Comparison of ENCODE assay signal across 9 mouse cellular contexts in the genomic region with DNA sequence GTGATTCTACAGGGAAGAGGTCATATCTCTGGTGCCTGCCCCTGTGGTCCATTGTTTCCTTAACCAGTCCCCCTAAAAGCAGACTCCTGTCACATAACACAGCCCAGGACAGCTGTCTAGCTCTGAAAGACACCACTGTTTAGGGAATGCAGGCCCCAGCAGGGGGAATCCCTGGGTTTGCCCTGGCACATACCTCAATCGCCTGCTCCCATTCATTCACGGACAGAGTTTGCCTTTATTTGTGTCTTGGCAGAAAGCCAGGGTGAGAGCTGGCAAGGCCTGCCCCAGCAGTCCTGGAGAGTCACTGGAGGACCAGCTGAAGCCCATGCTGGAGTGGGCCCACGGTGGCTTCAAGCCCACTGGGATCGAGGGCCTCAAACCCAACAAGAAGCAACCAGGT. TPM values are rescaled to one million over a fixed set of nuclear protein-coding genes. Genes with fewer than 3 reads are reported as not detected.
DNase-seq lines count a peak whose midpoint lies in the region; ATAC-seq lines count a peak whose summit lies in the region.
"Had no signal": no experiment of that assay in that cellular context is flagged by ENCODE, and none has a peak within 500 bp of the region (broad histone marks: within the 10 kb centered on the region; RNA-seq: fewer than 3 reads in every experiment).

No protein-coding gene starts in this region.

- no peak for ATAC-seq in cerebellum, adult (ENCODE audit: insufficient number of reproducible peaks, low FRiP score, low TSS enrichment)
- ATAC-seq in liver, embryonic 13.5 days (ENCODE audit: low read depth), result no peak
- ATAC-seq in neural tube, embryonic 14.5 days (ENCODE audit: low read depth), result peak; percentile 92

- 65% methylated on average over 4 of the region's 4 CpGs for WGBS in liver, embryonic 13.5 days (ENCODE audit: insufficient replicate concordance)
- WGBS in neural tube, embryonic 14.5 days, result 25% methylated on average over 4 of the region's 4 CpGs

- H3K4me1 ChIP-seq in liver, embryonic 13.5 days (replicated peaks), result peaks cover 39% of the 10 kb centered on the region
- H3K4me1 ChIP-seq in neural tube, embryonic 14.5 days (ENCODE audit: control insufficient read depth, insufficient read depth, low read length), result peaks cover 6% of the 10 kb centered on the region

- no peaks in the 10 kb centered on the region for H3K27me3 ChIP-seq in liver, embryonic 13.5 days
- H3K27me3 ChIP-seq in neural tube, embryonic 14.5 days (ENCODE audit: control insufficient read depth, insufficient read depth, low read length), result no peaks in the 10 kb centered on the region

- peak overlapping the region; percentile 40; the same call in 1 of the 2 replicates for H3K27ac ChIP-seq in liver, embryonic 13.5 days
- peak overlapping the region; percentile 81 for H3K27ac ChIP-seq in neural tube, embryonic 14.5 days (ENCODE audit: low read depth, low read length)

- H3K36me3 ChIP-seq in liver, embryonic 13.5 days, result no peaks in the 10 kb centered on the region
- H3K36me3 ChIP-seq in neural tube, embryonic 14.5 days (ENCODE audit: control insufficient read depth, insufficient read depth, low read length), result no peaks in the 10 kb centered on the region

- H3K9ac ChIP-seq in liver, embryonic 13.5 days, result no peak overlapping the region
- H3K9ac ChIP-seq in neural tube, embryonic 14.5 days (replicated peaks; ENCODE audit: low read depth, low read length), result no peak overlapping the region

- H3K4me2 ChIP-seq in liver, embryonic 13.5 days, result no peak overlapping the region
- no peak overlapping the region for H3K4me2 ChIP-seq in neural tube, embryonic 14.5 days (ENCODE audit: low read depth, low read length)

- no peaks in the 10 kb centered on the region for H3K9me3 ChIP-seq in liver, embryonic 13.5 days (replicated peaks)
- H3K9me3 ChIP-seq in neural tube, embryonic 14.5 days (ENCODE audit: control insufficient read depth, low read length), result no peaks in the 10 kb centered on the region

- peak; percentile 27 for DNase-seq in cerebellum, adult 11 months
- DNase-seq in cerebellum, postnatal 4 days (ENCODE audit: low spot score in 2 of 2), result peak; percentile 52 to 67
- DNase-seq in heart, adult 8-10 months (ENCODE audit: low spot score), result peak; percentile 4
- peak; percentile 38 for DNase-seq in kidney, postnatal 14 days
- DNase-seq in liver, embryonic 13.5 days, result no peak
- no peak for DNase-seq in c-Kit-positive CD71-positive TER-119-positive erythroid progenitor cells, embryonic 14.5 days (ENCODE audit: low spot score)

- no peak overlapping the region for H3K4me3 ChIP-seq in liver, embryonic 13.5 days (replicated peaks)
- H3K4me3 ChIP-seq in neural tube, embryonic 14.5 days (ENCODE audit: low read depth, low read length), result no peak overlapping the region

RNA-seq across cellular contexts. Expression of a gene that starts 16.8 kb away (rescaled TPM):
- total RNA-seq in heart, adult 8-10 months (2022), result not detected
- 0.38 and 0.49 TPM in 2 replicates for polyA plus RNA-seq in liver, embryonic 13.5 days (2015; fragmentation: Nextera tagmentation; extraction: Ambion mirVana)
- not detected in 2 replicates for polyA plus RNA-seq in neural tube, embryonic 14.5 days (2014; fragmentation: Nextera tagmentation; extraction: Ambion mirVana)
- total RNA-seq: neutrophil, adult 5-6 weeks had no signal

RNA-seq across cellular contexts. Expression of a gene that starts 27.8 kb away (rescaled TPM):
- 10 to 100 TPM; 49.5 to 57.0 (median 50.8) TPM for total RNA-seq in heart, adult 8-10 months (2022)
- polyA plus RNA-seq in liver, embryonic 13.5 days (2015; fragmentation: Nextera tagmentation; extraction: Ambion mirVana), result 161 and 202 TPM in 2 replicates
- polyA plus RNA-seq in neural tube, embryonic 14.5 days (2014; fragmentation: Nextera tagmentation; extraction: Ambion mirVana), result 337 and 393 TPM in 2 replicates

Comparison
In these comparisons a context has a peak if more than half of its experiments do, and no peak if none do; other contexts are left out.
1. DNase-seq: peak in cerebellum, adult 11 months (single experiment), cerebellum, postnatal 4 days (2 of 2), heart, adult 8-10 months (single experiment) and kidney, postnatal 14 days (single experiment); none in liver, embryonic 13.5 days (single experiment) and c-Kit-positive CD71-positive TER-119-positive erythroid progenitor cells, embryonic 14.5 days (single experiment).